Comparison of ENCODE assay signal across 24 mouse cellular contexts in the genomic region with DNA sequence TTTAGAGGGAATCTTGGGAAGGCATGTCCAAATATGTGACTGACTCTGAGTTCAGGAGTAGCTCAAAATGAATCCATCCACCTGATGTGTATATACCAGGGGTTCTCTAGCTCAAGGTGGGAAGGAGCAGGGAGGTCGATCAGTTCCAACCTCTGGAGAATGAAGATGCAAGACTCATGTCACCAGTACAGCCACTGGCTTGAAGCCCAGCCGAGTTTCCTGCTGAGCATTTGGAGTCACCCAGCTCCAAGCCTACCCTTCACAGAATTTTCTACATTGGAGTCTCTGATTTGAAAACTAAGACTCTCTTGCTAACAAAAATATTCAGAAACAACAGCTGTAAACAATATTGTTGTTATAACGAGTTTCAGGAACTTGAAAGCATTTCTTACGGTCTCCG.
DNase-seq lines count a peak whose midpoint lies in the region; ATAC-seq and TF ChIP-seq lines count a peak whose summit lies in the region.
"Had no signal": no experiment of that assay in that cellular context is flagged by ENCODE, and none has a peak within 500 bp of the region (broad histone marks: within the 10 kb centered on the region; RNA-seq: fewer than 3 reads in every experiment).

No protein-coding gene starts in this region.

- no peaks in the 10 kb centered on the region for H3K4me1 ChIP-seq in kidney, postnatal 0 days (replicated peaks; ENCODE audit: insufficient read depth, low read length)
- H3K4me1 ChIP-seq in kidney, embryonic 16.5 days (ENCODE audit: insufficient read depth, low read length): peaks cover 9% of the 10 kb centered on the region; the same call in 1 of the 2 replicates
- no peaks in the 10 kb centered on the region for H3K4me1 ChIP-seq in midbrain, embryonic 11.5 days (ENCODE audit: control insufficient read depth, insufficient read depth, low read length)
- H3K4me1 ChIP-seq in midbrain, embryonic 15.5 days: 0 out of 2 replicates have a peak, but pooled peaks cover 2% of the 10 kb centered on the region

- no peak overlapping the region for H3K4me2 ChIP-seq in kidney, postnatal 0 days (ENCODE audit: low read length)
- H3K4me2 ChIP-seq in kidney, embryonic 16.5 days (replicated peaks; ENCODE audit: low read depth, low read length): no peak overlapping the region
- H3K4me2 ChIP-seq in midbrain, embryonic 11.5 days: no peak overlapping the region
- no peak overlapping the region for H3K4me2 ChIP-seq in midbrain, embryonic 15.5 days
- H3K4me2 ChIP-seq: embryonic facial prominence, embryonic 13.5 days; embryonic facial prominence, embryonic 15.5 days; forebrain, embryonic 12.5 days had no signal

- H3K36me3 ChIP-seq in kidney, postnatal 0 days (ENCODE audit: insufficient read depth, low read length): no peaks in the 10 kb centered on the region
- no peaks in the 10 kb centered on the region for H3K36me3 ChIP-seq in kidney, embryonic 16.5 days (ENCODE audit: insufficient read depth, low read length)
- no peaks in the 10 kb centered on the region for H3K36me3 ChIP-seq in midbrain, embryonic 11.5 days (ENCODE audit: control insufficient read depth, insufficient read depth, low read length)
- no peaks in the 10 kb centered on the region for H3K36me3 ChIP-seq in midbrain, embryonic 15.5 days (replicated peaks)
- H3K36me3 ChIP-seq: embryonic facial prominence, embryonic 13.5 days; embryonic facial prominence, embryonic 15.5 days; forebrain, embryonic 10.5 days; forebrain, embryonic 12.5 days had no signal

- TF ChIP-seq CTCF in kidney, postnatal 0 days (IDR thresholded peaks at IDR 0.05; ENCODE audit: low read depth): no peak

- H3K9ac ChIP-seq in kidney, postnatal 0 days (ENCODE audit: low read depth, low read length): no peak overlapping the region
- no peak overlapping the region for H3K9ac ChIP-seq in kidney, embryonic 16.5 days (replicated peaks; ENCODE audit: low read length)
- no peak overlapping the region for H3K9ac ChIP-seq in midbrain, embryonic 11.5 days (ENCODE audit: low read length)
- H3K9ac ChIP-seq in midbrain, embryonic 15.5 days: no peak overlapping the region
- H3K9ac ChIP-seq: embryonic facial prominence, embryonic 13.5 days; embryonic facial prominence, embryonic 15.5 days; forebrain, embryonic 12.5 days had no signal

- H3K27ac ChIP-seq in kidney, postnatal 0 days: no peak overlapping the region
- H3K27ac ChIP-seq in kidney, embryonic 16.5 days (ENCODE audit: low read length): no peak overlapping the region
- no peak overlapping the region for H3K27ac ChIP-seq in midbrain, embryonic 11.5 days (ENCODE audit: low read depth, low read length)
- H3K27ac ChIP-seq in midbrain, embryonic 15.5 days: no peak overlapping the region
- H3K27ac ChIP-seq: embryonic facial prominence, embryonic 13.5 days; embryonic facial prominence, embryonic 15.5 days; forebrain, embryonic 10.5 days; forebrain, embryonic 12.5 days had no signal

- peak; percentile 49 for DNase-seq in kidney, postnatal 0 days (ENCODE audit: low spot score)
- DNase-seq in kidney, postnatal 4 days: peak; percentile 51 to 60
- DNase-seq in kidney, postnatal 14 days: no peak
- peak; percentile 39 for DNase-seq in lung, postnatal 14 days
- no peak for DNase-seq in lung, postnatal 25 days (ENCODE audit: low spot score)
- peak; percentile 47 for DNase-seq in midbrain, embryonic 11.5 days (ENCODE audit: low spot score, missing footprints)
- DNase-seq: adrenal gland, adult 2 months; adrenal gland, postnatal 10 days; adrenal gland, postnatal 25 days; cerebellum, adult 11 months; cerebellum, adult 18-20 months; cerebellum, adult 8-10 months; cerebellum, adult 9-11 months; cerebellum, postnatal 14 days; cerebellum, postnatal 36 days; embryo, embryonic 11 days had no signal

- 67% methylated on average over 5 of the region's 5 CpGs for WGBS in kidney, postnatal 0 days
- WGBS in kidney, embryonic 16.5 days: 67% methylated on average over 5 of the region's 5 CpGs
- WGBS in midbrain, embryonic 11.5 days: 84% methylated on average over 5 of the region's 5 CpGs
- 86% methylated on average over 5 of the region's 5 CpGs for WGBS in midbrain, embryonic 15.5 days

- H3K27me3 ChIP-seq in kidney, postnatal 0 days (ENCODE audit: insufficient read depth, low read length): no peaks in the 10 kb centered on the region
- no peaks in the 10 kb centered on the region for H3K27me3 ChIP-seq in kidney, embryonic 16.5 days (ENCODE audit: insufficient read depth, low read length)
- no peaks in the 10 kb centered on the region for H3K27me3 ChIP-seq in midbrain, embryonic 11.5 days (ENCODE audit: control insufficient read depth, insufficient read depth, low read length)
- no peaks in the 10 kb centered on the region for H3K27me3 ChIP-seq in midbrain, embryonic 15.5 days (replicated peaks)
- H3K27me3 ChIP-seq: embryonic facial prominence, embryonic 13.5 days; embryonic facial prominence, embryonic 15.5 days; forebrain, embryonic 12.5 days had no signal

- no peak overlapping the region for H3K4me3 ChIP-seq in kidney, postnatal 0 days (replicated peaks; ENCODE audit: low read depth, low read length)
- H3K4me3 ChIP-seq in kidney, embryonic 16.5 days (ENCODE audit: low read length): no peak overlapping the region
- no peak overlapping the region for H3K4me3 ChIP-seq in midbrain, embryonic 11.5 days (ENCODE audit: low read depth, low read length)
- no peak overlapping the region for H3K4me3 ChIP-seq in midbrain, embryonic 15.5 days
- H3K4me3 ChIP-seq: embryonic facial prominence, embryonic 13.5 days; embryonic facial prominence, embryonic 15.5 days; erythroblast, embryonic 14.5 days; forebrain, embryonic 10.5 days; forebrain, embryonic 12.5 days had no signal

- no peak for ATAC-seq in kidney, postnatal 0 days (replicated peaks; ENCODE audit: low FRiP score, low read depth)
- ATAC-seq in kidney, embryonic 16.5 days (ENCODE audit: low FRiP score, low TSS enrichment): no peak
- no peak for ATAC-seq in midbrain, embryonic 11.5 days (ENCODE audit: low FRiP score)
- ATAC-seq in midbrain, embryonic 15.5 days (replicated peaks): no peak
- ATAC-seq: forebrain, embryonic 14.5 days had no signal

- no peaks in the 10 kb centered on the region for H3K9me3 ChIP-seq in kidney, postnatal 0 days (replicated peaks; ENCODE audit: low read length)
- H3K9me3 ChIP-seq in kidney, embryonic 16.5 days (ENCODE audit: low read length): no peaks in the 10 kb centered on the region
- no peaks in the 10 kb centered on the region for H3K9me3 ChIP-seq in midbrain, embryonic 11.5 days (ENCODE audit: control insufficient read depth, low read length)
- H3K9me3 ChIP-seq in midbrain, embryonic 15.5 days: no peaks in the 10 kb centered on the region
- H3K9me3 ChIP-seq: embryonic facial prominence, embryonic 13.5 days; embryonic facial prominence, embryonic 15.5 days; forebrain, embryonic 10.5 days; forebrain, embryonic 12.5 days had no signal

Comparison
In these comparisons a context has a peak if more than half of its experiments do, and no peak if none do; other contexts are left out.
1. DNase-seq: peak in kidney, postnatal 0 days (single experiment), kidney, postnatal 4 days (2 of 2), lung, postnatal 14 days (single experiment) and midbrain, embryonic 11.5 days (single experiment); none in kidney, postnatal 14 days (single experiment) and lung, postnatal 25 days (single experiment).